Mouse (Mus musculus) cerebellum, adult (tissue): ENCODE results near the gene Nr2f1.
"Not testable (repeated sequence)": the region's sequence is repeated elsewhere in the genome, so short reads cannot be mapped to it uniquely, and the experiment has no call there.

Source experiments
- ATAC-seq: cut with Nextera tagmentation; 2 replicates; pipeline ENCODE4 v1.9.2; 2017; ENCODE audit warnings: mild to moderate bottlenecking, moderate library complexity, mixed read lengths; ENCODE audit not compliant: insufficient number of reproducible peaks, low FRiP score, low TSS enrichment

Gene Nr2f1

GRCm38 (mm10) chr13:78199642-78200160 lies at the start of gene Nr2f1:
Gene Nr2f1, minus strand, starts transcription at chr13:78199757.
- ATAC-seq: no peak

- ATAC-seq: no peak
Measured at GRCm38 (mm10) chr13:78221680-78222079, 22.1 kb upstream of the Nr2f1 start.

- not testable (repeated sequence) for ATAC-seq
Measured at GRCm38 (mm10) chr13:78220238-78220637, 20.7 kb upstream of the Nr2f1 start.

- ATAC-seq: no peak
Measured at GRCm38 (mm10) chr13:78215223-78215622, 15.7 kb upstream of the Nr2f1 start.

- ATAC-seq: no peak
Measured at GRCm38 (mm10) chr13:78213155-78213554, 13.6 kb upstream of the Nr2f1 start.

- no peak for ATAC-seq
Measured at GRCm38 (mm10) chr13:78212111-78212510, 12.6 kb upstream of the Nr2f1 start.

- no peak for ATAC-seq
Measured at GRCm38 (mm10) chr13:78211231-78212010, 11.9 kb upstream of the Nr2f1 start.

- peak; percentile 38 for ATAC-seq
Measured at GRCm38 (mm10) chr13:78210748-78211089, 11.2 kb upstream of the Nr2f1 start.

GRCm38 (mm10) chr13:78210029-78210747 lies 10.6 kb upstream of the Nr2f1 start:
- peak; percentile 61 for ATAC-seq

GRCm38 (mm10) chr13:78209611-78210028 lies 10.1 kb upstream of the Nr2f1 start:
- peak; percentile 11; the same call in 1 of the 2 replicates for ATAC-seq

GRCm38 (mm10) chr13:78208689-78209410 lies 9.3 kb upstream of the Nr2f1 start:
- no peak for ATAC-seq

- ATAC-seq: no peak
Measured at GRCm38 (mm10) chr13:78207796-78208645, 8.5 kb upstream of the Nr2f1 start.

GRCm38 (mm10) chr13:78206891-78207430 lies 7.4 kb upstream of the Nr2f1 start:
- no peak for ATAC-seq

GRCm38 (mm10) chr13:78205426-78205825 lies 5.9 kb upstream of the Nr2f1 start:
- no peak for ATAC-seq

- ATAC-seq: peak; percentile 29
Measured at GRCm38 (mm10) chr13:78203348-78204061, 3.9 kb upstream of the Nr2f1 start.

GRCm38 (mm10) chr13:78202574-78203347 lies 3.2 kb upstream of the Nr2f1 start:
- ATAC-seq: peak; percentile 5; the same call in 1 of the 2 replicates

GRCm38 (mm10) chr13:78201871-78202565 lies 2.5 kb upstream of the Nr2f1 start:
- peak; percentile 22; the same call in 1 of the 2 replicates for ATAC-seq
